Mouse (Mus musculus) intestine, embryonic 15.5 days (tissue): ENCODE data around the gene 3110082J24Rik. TPM values are rescaled to one million over a fixed set of nuclear protein-coding genes. Genes with fewer than 3 reads are reported as not detected.
A peak's percentile ranks its signal among the peaks of the same experiment; 100 is the strongest.
"Not testable (repeated sequence)": the region's sequence is repeated elsewhere in the genome, so short reads cannot be mapped to it uniquely, and the experiment has no call there.

Source experiments
- ATAC-seq: fragments of 200-750 bp; cut with Nextera tagmentation; 2 replicates; pipeline ENCODE4 v1.8.0; 2017; ENCODE audit warnings: moderate TSS enrichment, moderate library complexity
- H3K27ac ChIP-seq: fragments of 300-500 bp; sonication (generic); 2 replicates; pipeline ENCODE4 v1.5.1; 2015; ENCODE audit warnings: mild to moderate bottlenecking, inconsistent platforms
- H3K27me3 ChIP-seq: fragments of 300-500 bp; sonication (generic); replicated peaks from 2 replicates; pipeline ENCODE4 v1.6.1; 2015; ENCODE audit warnings: inconsistent platforms
- H3K36me3 ChIP-seq: fragments of 300-500 bp; sonication (generic); 2 replicates; pipeline ENCODE4 v1.6.1; 2015; ENCODE audit warnings: inconsistent platforms
- H3K4me1 ChIP-seq: fragments of 300-500 bp; sonication (generic); replicated peaks from 2 replicates; pipeline ENCODE4 v1.6.1; 2015; ENCODE audit warnings: inconsistent platforms
- H3K4me2 ChIP-seq: fragments of 300-500 bp; sonication (generic); replicated peaks from 2 replicates; pipeline ENCODE4 v1.6.1; 2015; ENCODE audit warnings: mild to moderate bottlenecking, inconsistent platforms
- H3K4me3 ChIP-seq: fragments of 300-500 bp; sonication (generic); replicated peaks from 2 replicates; pipeline ENCODE4 v1.5.1; 2015; ENCODE audit warnings: inconsistent platforms
- H3K9ac ChIP-seq: fragments of 300-500 bp; sonication (generic); 2 replicates; pipeline ENCODE4 v1.6.1; 2015; ENCODE audit warnings: inconsistent platforms
- H3K9me3 ChIP-seq: fragments of 300-500 bp; sonication (generic); 2 replicates; pipeline ENCODE4 v1.6.1; 2016; ENCODE audit warnings: inconsistent platforms
- WGBS: fragments of 180-500 bp; shearing (Covaris S2); methylation state at CpG from one replicate; pipeline ENCODE4 v1.1.7; 2015; 5-methylcytosine and 5-hydroxymethylcytosine counted together
- polyA plus RNA-seq: library from polyadenylated mRNA; unstranded; fragments of >200 nt; fragmentation: Nextera tagmentation; extraction: Ambion mirVana; gene quantifications from 2 replicates; pipeline ENCODE4 v1.2.1, GENCODE M21; 2015

The 3110082J24Rik gene
- polyA plus RNA-seq, 1 experiment from 2014 or later: not detected

GRCm38 (mm10) chr5:30104339-30104738 is 1.5 kb downstream of the 3110082J24Rik start:
- ATAC-seq: peak; percentile 64
- peaks cover 16% of the 10 kb centered on the region for H3K4me1 ChIP-seq
- H3K9me3 ChIP-seq: no peaks in the 10 kb centered on the region
- H3K27ac ChIP-seq: no peak overlapping the region
- H3K4me2 ChIP-seq: peak overlapping the region; percentile 97
- H3K36me3 ChIP-seq: no peaks in the 10 kb centered on the region
- no peak overlapping the region for H3K4me3 ChIP-seq
- no peak overlapping the region for H3K9ac ChIP-seq
- 4% methylated on average over 11 of the region's 12 CpGs for WGBS
- H3K27me3 ChIP-seq: peaks cover 44% of the 10 kb centered on the region

- H3K36me3 ChIP-seq: no peaks in the 10 kb centered on the region
- no peak overlapping the region for H3K4me2 ChIP-seq
- no peak for ATAC-seq
- no peak overlapping the region for H3K4me3 ChIP-seq
- 84% methylated on average over 3 of the region's 3 CpGs for WGBS
- no peaks in the 10 kb centered on the region for H3K9me3 ChIP-seq
- H3K4me1 ChIP-seq: peaks cover 16% of the 10 kb centered on the region
- H3K9ac ChIP-seq: no peak overlapping the region
- peaks cover 44% of the 10 kb centered on the region for H3K27me3 ChIP-seq
- no peak overlapping the region for H3K27ac ChIP-seq
Observed at GRCm38 (mm10) chr5:30103340-30103739, 2.5 kb downstream of the 3110082J24Rik start.

- no peak overlapping the region for H3K4me2 ChIP-seq
- no peaks in the 10 kb centered on the region for H3K9me3 ChIP-seq
- 98% methylated on average over 1 of the region's 1 CpGs for WGBS
- ATAC-seq: no peak
- no peaks in the 10 kb centered on the region for H3K36me3 ChIP-seq
- H3K4me3 ChIP-seq: no peak overlapping the region
- no peak overlapping the region for H3K27ac ChIP-seq
- no peak overlapping the region for H3K9ac ChIP-seq
- 0 out of 2 replicates have a peak, but pooled peaks cover 4% of the 10 kb centered on the region for H3K27me3 ChIP-seq
- H3K4me1 ChIP-seq: no peaks in the 10 kb centered on the region
Observed at GRCm38 (mm10) chr5:30098260-30098659, 7.6 kb downstream of the 3110082J24Rik start.

- no peak overlapping the region for H3K27ac ChIP-seq
- ATAC-seq: no peak
- no peak overlapping the region for H3K4me2 ChIP-seq
- no peaks in the 10 kb centered on the region for H3K36me3 ChIP-seq
- H3K4me1 ChIP-seq: no peaks in the 10 kb centered on the region
- H3K4me3 ChIP-seq: no peak overlapping the region
- H3K27me3 ChIP-seq: no peaks in the 10 kb centered on the region
- H3K9me3 ChIP-seq: no peaks in the 10 kb centered on the region
- WGBS: 67% methylated on average over 6 of the region's 6 CpGs
- no peak overlapping the region for H3K9ac ChIP-seq
Observed at GRCm38 (mm10) chr5:30095731-30096130, 10.2 kb downstream of the 3110082J24Rik start.

DNA sequence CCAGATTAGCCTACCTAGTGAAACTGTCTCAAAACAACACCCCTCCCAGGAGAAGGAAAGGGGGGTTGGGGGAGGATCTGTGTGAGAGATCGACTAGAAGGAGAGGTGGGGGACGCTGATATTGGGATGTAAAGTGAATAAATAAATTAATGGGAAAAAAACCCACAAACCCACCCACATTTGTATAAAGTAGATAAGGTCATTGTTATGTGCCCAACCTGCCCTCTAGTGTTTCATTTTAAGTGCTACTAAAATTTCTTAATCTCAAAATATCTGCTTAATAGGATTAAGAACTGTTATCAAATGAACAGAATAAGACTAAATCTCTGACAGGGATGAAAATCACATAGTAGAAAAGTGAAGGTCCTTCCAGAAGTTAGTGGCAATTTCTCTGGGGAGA is 11.5 kb downstream of the 3110082J24Rik start:
- ATAC-seq: no peak

GRCm38 (mm10) chr5:30092701-30093100 is 13.2 kb downstream of the 3110082J24Rik start:
- Histone ChIP-seq H3K4me1 (no peaks in the 10 kb centered on the region), H3K4me2 (0 out of 2 replicates have a peak overlapping the region, but pooled peaks have one; percentile 6), H3K36me3 (no peaks in the 10 kb centered on the region), H3K4me3 (no peak overlapping the region), H3K27ac (no peak overlapping the region), H3K9ac (no peak overlapping the region), H3K27me3 (no peaks in the 10 kb centered on the region), H3K9me3 (no peaks in the 10 kb centered on the region)
- no peak for ATAC-seq
- WGBS: 54% methylated on average over 13 of the region's 13 CpGs

More for the DNA sequence above, 11.5 kb downstream of the 3110082J24Rik start:
- no peaks in the 10 kb centered on the region for H3K27me3 ChIP-seq
- no peaks in the 10 kb centered on the region for H3K9me3 ChIP-seq
- no peak overlapping the region for H3K4me3 ChIP-seq
- no peaks in the 10 kb centered on the region for H3K36me3 ChIP-seq
- no peak overlapping the region for H3K4me2 ChIP-seq
- WGBS: 44% methylated on average over 2 of the region's 2 CpGs
- H3K9ac ChIP-seq: no peak overlapping the region
- H3K27ac ChIP-seq: no peak overlapping the region
- H3K4me1 ChIP-seq: no peaks in the 10 kb centered on the region

GRCm38 (mm10) chr5:30072825-30073821 is 32.8 kb downstream of the 3110082J24Rik start, which contains the start of gene Tyms:
TSS of gene Tyms (minus strand) at chr5:30073617.
- Histone ChIP-seq H3K9ac (peak within 1 kb of the TSS; percentile 74), H3K36me3 (0 out of 2 replicates have a peak, but pooled peaks cover under 1% of the 10 kb centered on the region), H3K4me2 (peak within 1 kb of the TSS; percentile 55), H3K9me3 (no peaks in the 10 kb centered on the region), H3K27ac (peak within 1 kb of the TSS; percentile 85), H3K4me1 (peaks cover 8% of the 10 kb centered on the region), H3K27me3 (no peaks in the 10 kb centered on the region), H3K4me3 (peak within 1 kb of the TSS; percentile 66)
- ATAC-seq: peak; percentile 97
- WGBS: 1% methylated on average over 45 of the region's 45 CpGs

DNA sequence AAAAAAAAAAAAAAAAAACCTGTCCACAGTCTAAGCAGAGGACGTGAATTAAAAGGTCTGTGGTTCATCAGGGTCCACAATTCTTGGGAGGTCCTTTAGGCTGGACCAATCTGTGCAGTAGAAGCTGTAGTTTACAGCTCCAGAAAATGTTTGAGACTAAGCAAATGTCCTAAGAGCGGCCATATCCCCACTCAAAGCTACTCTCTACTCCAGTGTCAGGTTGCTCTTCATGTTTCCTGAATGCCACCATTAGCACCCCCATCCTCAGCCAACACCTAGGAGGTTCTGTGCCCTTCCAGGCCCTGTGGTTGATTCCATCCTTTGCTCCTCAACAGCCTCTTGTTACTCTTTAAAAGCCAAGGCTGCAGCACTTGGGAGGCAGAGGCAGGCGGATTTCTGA is 33.5 kb downstream of the 3110082J24Rik start:
- Histone ChIP-seq H3K4me1 (peaks cover 8% of the 10 kb centered on the region), H3K27me3 (no peaks in the 10 kb centered on the region), H3K4me2 (peak overlapping the region; percentile 55), H3K9me3 (no peaks in the 10 kb centered on the region), H3K36me3 (peaks cover 8% of the 10 kb centered on the region; the same call in 1 of the 2 replicates), H3K27ac (no peak overlapping the region), H3K4me3 (peak overlapping the region; percentile 66), H3K9ac (peak overlapping the region; percentile 74)
- WGBS: 24% methylated on average over 3 of the region's 3 CpGs
- peak; percentile 46; the same call in 1 of the 2 replicates for ATAC-seq

GRCm38 (mm10) chr5:30071677-30072076 is 34.2 kb downstream of the 3110082J24Rik start:
- H3K4me1 ChIP-seq: peaks cover 8% of the 10 kb centered on the region
- no peak for ATAC-seq
- no peaks in the 10 kb centered on the region for H3K9me3 ChIP-seq
- H3K27ac ChIP-seq: no peak overlapping the region
- peak overlapping the region; percentile 55 for H3K4me2 ChIP-seq
- 74% methylated on average over 6 of the region's 6 CpGs for WGBS
- no peak overlapping the region for H3K4me3 ChIP-seq
- no peak overlapping the region for H3K9ac ChIP-seq
- peaks cover 8% of the 10 kb centered on the region; the same call in 1 of the 2 replicates for H3K36me3 ChIP-seq
- no peaks in the 10 kb centered on the region for H3K27me3 ChIP-seq

GRCm38 (mm10) chr5:30067726-30068125 is 38.2 kb downstream of the 3110082J24Rik start:
- Histone ChIP-seq H3K27me3 (no peaks in the 10 kb centered on the region), H3K4me2 (no peak overlapping the region), H3K4me1 (peaks cover 8% of the 10 kb centered on the region), H3K9ac (no peak overlapping the region), H3K4me3 (no peak overlapping the region), H3K36me3 (peaks cover 10% of the 10 kb centered on the region), H3K27ac (no peak overlapping the region), H3K9me3 (no peaks in the 10 kb centered on the region)
- WGBS: 53% methylated on average over 6 of the region's 6 CpGs
- ATAC-seq: no peak

DNA sequence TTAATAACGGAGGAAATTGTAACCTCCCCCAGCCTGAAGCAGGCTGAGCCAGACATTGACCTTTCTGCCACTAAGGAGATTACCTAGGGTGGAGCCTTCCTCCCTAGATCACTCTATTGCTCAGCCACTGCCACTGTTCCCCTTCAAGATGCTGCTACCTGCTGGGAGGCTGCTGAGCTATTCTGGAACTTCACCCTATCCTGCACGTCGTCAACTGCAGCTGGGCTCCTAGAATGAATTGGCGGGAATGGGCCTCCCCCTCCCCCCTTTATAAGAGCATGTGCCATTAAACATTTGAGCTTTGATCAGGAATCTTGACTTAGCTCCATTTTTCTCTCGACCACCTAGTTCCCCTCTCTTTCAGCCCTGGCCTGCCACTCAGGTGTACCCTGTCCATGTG is 46.3 kb downstream of the 3110082J24Rik start:
- H3K9ac ChIP-seq, H3K4me3 ChIP-seq, H3K27ac ChIP-seq, H3K9me3 ChIP-seq, ATAC-seq, H3K4me2 ChIP-seq, H3K27me3 ChIP-seq, H3K4me1 ChIP-seq: not testable (repeated sequence)
- WGBS: 79% methylated on average over 5 of the region's 5 CpGs
- peaks cover 17% of the 10 kb centered on the region for H3K36me3 ChIP-seq

- Histone ChIP-seq H3K27ac (no peak overlapping the region), H3K36me3 (peaks cover 17% of the 10 kb centered on the region), H3K4me3 (no peak overlapping the region), H3K4me1 (no peaks in the 10 kb centered on the region), H3K9ac (no peak overlapping the region), H3K9me3 (no peaks in the 10 kb centered on the region), H3K27me3 (no peaks in the 10 kb centered on the region), H3K4me2 (no peak overlapping the region)
- ATAC-seq: no peak
- 90% methylated on average over 6 of the region's 6 CpGs for WGBS
Observed at GRCm38 (mm10) chr5:30058216-30058731, 47.6 kb downstream of the 3110082J24Rik start.
